Mouse (Mus musculus) hindbrain, embryonic 16.5 days (tissue): ENCODE measurements at regions not wholly inside any gene's neighbourhood (a gene's known extent, or its start where the extent isn't known, plus 50 kb on each side); places are given as distances from the start of the nearest gene placed in this dataset. TPM values are rescaled to one million over a fixed set of nuclear protein-coding genes. Genes with fewer than 3 reads are reported as not detected.

Experiments used
- ATAC-seq: fragments of 200-750 bp; cut with Nextera tagmentation; 2 replicates; pipeline ENCODE4 v1.8.0; 2017; ENCODE audit warnings: moderate TSS enrichment, moderate library complexity
- H3K27ac ChIP-seq: fragments of 300-500 bp; sonication (generic); 2 replicates; pipeline ENCODE4 v1.5.1; 2014; ENCODE audit warnings: low read depth, mild to moderate bottlenecking, control low read depth, low read length, moderate library complexity
- H3K27me3 ChIP-seq: fragments of 300-500 bp; sonication (generic); replicated peaks from 2 replicates; pipeline ENCODE4 v1.6.1; 2014; ENCODE audit warnings: low read length; ENCODE audit not compliant: control insufficient read depth, insufficient read depth
- H3K36me3 ChIP-seq: fragments of 300-500 bp; sonication (generic); 2 replicates; pipeline ENCODE4 v1.6.1; 2014; ENCODE audit warnings: mild to moderate bottlenecking, low read length, moderate library complexity, mixed read lengths; ENCODE audit not compliant: control insufficient read depth, insufficient read depth
- H3K4me1 ChIP-seq: fragments of 300-500 bp; sonication (generic); 2 replicates; pipeline ENCODE4 v1.6.1; 2014; ENCODE audit warnings: low read depth, low read length; ENCODE audit not compliant: control insufficient read depth, insufficient read depth
- H3K4me2 ChIP-seq: fragments of 300-500 bp; sonication (generic); 2 replicates; pipeline ENCODE4 v1.6.1; 2014; ENCODE audit warnings: mild to moderate bottlenecking, low read length, control low read depth, moderate library complexity
- H3K4me3 ChIP-seq: fragments of 300-500 bp; sonication (generic); 2 replicates; pipeline ENCODE4 v1.5.1; 2014; ENCODE audit warnings: mild to moderate bottlenecking, low read length, control low read depth, moderate library complexity
- H3K9ac ChIP-seq: fragments of 300-500 bp; sonication (generic); 2 replicates; pipeline ENCODE4 v1.6.1; 2014; ENCODE audit warnings: low read depth, mild to moderate bottlenecking, control low read depth, low read length, moderate library complexity
- H3K9me3 ChIP-seq: fragments of 300-500 bp; sonication (generic); 2 replicates; pipeline ENCODE4 v1.6.1; 2014; ENCODE audit warnings: mild to moderate bottlenecking, low read length, moderate library complexity; ENCODE audit not compliant: control insufficient read depth
- WGBS: fragments of 180-500 bp; shearing (Covaris S2); extraction: QIAGEN DNeasy Blood & Tissue Kit; methylation state at CpG from one replicate; pipeline ENCODE4 v1.1.7; 2014; 5-methylcytosine and 5-hydroxymethylcytosine counted together
- microRNA-seq: library from miRNA; unstranded; fragments of <30 nt; microRNA quantifications from one replicate; pipeline ENCODE4, GENCODE M21; 2017

DNA sequence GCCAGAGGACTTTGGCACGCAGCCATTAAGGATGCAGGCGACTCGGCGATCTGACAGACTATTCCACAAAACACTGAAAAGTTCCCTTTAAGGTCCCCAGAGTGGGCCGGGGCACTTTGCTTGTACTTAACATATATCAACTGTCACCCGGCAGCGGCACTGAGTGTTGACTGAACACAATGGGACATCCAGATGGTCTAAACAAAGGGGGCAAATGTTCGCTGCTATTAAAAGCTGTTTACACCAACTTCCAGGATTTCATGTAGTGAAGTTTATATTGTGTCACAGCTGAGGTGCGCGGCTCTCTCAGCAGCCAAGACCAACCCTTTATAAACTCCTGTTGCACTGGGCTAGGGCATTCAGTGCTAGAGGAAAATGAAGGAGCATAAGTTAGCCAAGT lies 157.6 kb downstream of the Zfp281 start:
- Histone ChIP-seq H3K4me1 (peaks cover 16% of the 10 kb centered on the region), H3K27ac (no peak overlapping the region), H3K4me3 (peak overlapping the region; percentile 44), H3K27me3 (no peaks in the 10 kb centered on the region; the same call in 1 of the 2 replicates), H3K36me3 (no peaks in the 10 kb centered on the region), H3K9ac (no peak overlapping the region; the same call in 1 of the 2 replicates), H3K4me2 (peak overlapping the region; percentile 79), H3K9me3 (no peaks in the 10 kb centered on the region)
- 8% methylated on average over 10 of the region's 10 CpGs for whole genome bisulfite sequencing
- no peak; the same call in 1 of the 2 replicates for ATAC-seq

DNA sequence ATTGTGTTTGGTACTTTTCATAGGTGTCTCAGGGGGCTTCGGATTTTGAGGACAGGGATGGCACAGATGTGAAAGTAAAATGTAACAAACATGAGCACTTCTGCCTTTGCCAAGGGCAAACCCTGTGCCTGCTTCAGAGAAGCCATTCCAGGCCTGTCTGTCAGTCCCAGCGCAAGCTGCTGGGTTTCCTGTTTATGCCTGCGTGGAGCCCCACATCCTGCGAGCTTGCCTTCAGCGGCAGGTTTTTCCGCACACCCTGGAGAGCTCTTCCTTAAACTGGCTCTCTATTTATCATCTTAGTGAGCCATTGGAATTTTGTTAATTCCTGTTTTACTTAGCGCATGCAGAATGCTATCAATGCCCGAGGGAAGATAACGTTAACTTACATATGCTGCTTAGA lies 159.5 kb downstream of the Zfp281 start:
- no peak overlapping the region for H3K4me3 ChIP-seq
- no peaks in the 10 kb centered on the region for H3K9me3 ChIP-seq
- H3K27ac ChIP-seq: no peak overlapping the region
- 77% methylated on average over 9 of the region's 9 CpGs for WGBS
- H3K27me3 ChIP-seq: no peaks in the 10 kb centered on the region; the same call in 1 of the 2 replicates
- H3K9ac ChIP-seq: no peak overlapping the region
- ATAC-seq: no peak
- H3K4me1 ChIP-seq: peaks cover 10% of the 10 kb centered on the region
- no peaks in the 10 kb centered on the region for H3K36me3 ChIP-seq
- H3K4me2 ChIP-seq: no peak overlapping the region

DNA sequence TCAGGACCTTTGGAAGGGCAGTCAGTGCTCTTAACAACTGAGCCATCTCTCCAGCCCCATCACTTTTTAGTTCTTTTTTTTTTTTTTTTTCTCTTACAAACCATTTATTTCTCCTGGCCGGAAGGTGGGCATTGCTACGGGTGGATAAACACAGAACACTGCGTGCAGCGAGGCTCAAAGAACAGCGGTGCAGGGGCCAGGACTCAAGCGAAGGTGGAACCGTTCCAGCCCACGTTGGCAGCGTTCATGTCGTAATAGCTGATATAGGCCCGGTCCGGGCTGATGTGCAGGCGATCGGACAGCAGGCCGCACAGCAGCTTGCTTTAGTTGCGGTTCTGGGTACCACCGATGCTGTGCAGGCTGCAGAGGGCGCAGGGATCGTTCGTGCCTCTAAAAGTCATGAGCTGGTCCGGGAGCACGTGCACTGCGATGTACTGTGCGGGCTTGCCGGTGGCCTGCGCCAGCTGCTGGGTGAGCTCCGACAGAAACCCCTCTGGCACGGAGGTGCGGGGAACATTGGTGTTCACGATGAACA lies 164.3 kb downstream of the Zfp281 start:
- ATAC-seq: 0 out of 2 replicates have a peak, but pooled peaks have one; percentile 24
- Histone ChIP-seq H3K9me3 (no peaks in the 10 kb centered on the region), H3K4me1 (no peaks in the 10 kb centered on the region), H3K4me3 (no peak overlapping the region), H3K9ac (no peak overlapping the region), H3K27ac (no peak overlapping the region), H3K27me3 (no peaks in the 10 kb centered on the region), H3K4me2 (peak overlapping the region; percentile 44), H3K36me3 (no peaks in the 10 kb centered on the region)
- 61% methylated on average over 30 of the region's 30 CpGs for WGBS

DNA sequence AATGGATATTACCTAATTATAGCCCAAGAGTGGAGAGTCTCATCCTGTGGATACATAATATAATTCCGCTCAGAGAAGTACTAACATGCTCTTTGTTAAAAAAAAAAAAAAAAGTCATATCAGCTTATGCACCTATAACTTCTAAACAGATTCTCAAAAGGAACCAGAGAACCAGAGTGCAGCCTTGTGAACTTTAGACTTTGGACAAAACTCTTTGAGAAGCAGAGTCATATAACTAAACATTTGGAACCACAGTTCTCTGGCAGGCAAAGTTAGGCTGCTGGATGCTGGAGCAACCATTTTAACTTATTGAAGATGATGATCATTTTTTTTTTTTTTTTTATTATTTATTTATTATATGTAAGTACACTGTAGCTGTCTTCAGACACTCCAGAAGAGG lies 166.9 kb downstream of the Zfp281 start:
- H3K4me1 ChIP-seq: no peaks in the 10 kb centered on the region
- H3K4me2 ChIP-seq: no peak overlapping the region
- no peak overlapping the region for H3K9ac ChIP-seq
- H3K9me3 ChIP-seq: no peaks in the 10 kb centered on the region
- H3K27ac ChIP-seq: no peak overlapping the region
- H3K27me3 ChIP-seq: no peaks in the 10 kb centered on the region
- WGBS: 87% methylated on average over 1 of the region's 1 CpGs
- no peak overlapping the region for H3K4me3 ChIP-seq
- no peak for ATAC-seq
- H3K36me3 ChIP-seq: no peaks in the 10 kb centered on the region

Small RNA genes lying in the stretch of these regions (microRNA-seq; reads per million reads assigned to microRNA genes)
- gene Gm22132: not detected
